Mouse (Mus musculus) forebrain, embryonic 11.5 days (tissue): ENCODE measurements at regions not wholly inside any gene's neighbourhood (a gene's known extent, or its start where the extent isn't known, plus 50 kb on each side); places are given as distances from the start of the nearest gene placed in this dataset.

Source experiments
- ATAC-seq: fragments of 200-750 bp; cut with Nextera tagmentation; replicated peaks from 2 replicates; pipeline ENCODE4 v1.8.0; 2017; ENCODE audit warnings: moderate TSS enrichment; ENCODE audit not compliant: low FRiP score
- DNase-seq: peaks from one replicate; pipeline ENCODE4 v3.0.0-alpha.2; 2017; ENCODE audit warnings: low spot score
- H3K27ac ChIP-seq: fragments of 300-500 bp; sonication (generic); 2 replicates; pipeline ENCODE4 v1.5.1; 2014; ENCODE audit warnings: low read depth, low read length
- H3K27me3 ChIP-seq: fragments of 300-500 bp; sonication (generic); 2 replicates; pipeline ENCODE4 v1.6.1; 2014; ENCODE audit warnings: mild to moderate bottlenecking, low read length, mixed read lengths; ENCODE audit not compliant: control insufficient read depth, insufficient read depth
- H3K36me3 ChIP-seq: fragments of 300-500 bp; sonication (generic); 2 replicates; pipeline ENCODE4 v1.6.1; 2014; ENCODE audit warnings: mild to moderate bottlenecking, low read length, moderate library complexity, mixed read lengths; ENCODE audit not compliant: control insufficient read depth, insufficient read depth
- H3K4me1 ChIP-seq: fragments of 300-500 bp; sonication (generic); replicated peaks from 2 replicates; pipeline ENCODE4 v1.6.1; 2014; ENCODE audit warnings: low read length, mixed read lengths; ENCODE audit not compliant: control insufficient read depth, insufficient read depth
- H3K4me2 ChIP-seq: fragments of 300-500 bp; sonication (generic); 2 replicates; pipeline ENCODE4 v1.6.1; 2014; ENCODE audit warnings: low read depth, mild to moderate bottlenecking, low read length, moderate library complexity, mixed read lengths; ENCODE audit not compliant: severe bottlenecking
- H3K4me3 ChIP-seq: fragments of 300-500 bp; sonication (generic); 2 replicates; pipeline ENCODE4 v1.5.1; 2014; ENCODE audit warnings: low read depth, low read length
- H3K9ac ChIP-seq: fragments of 300-500 bp; sonication (generic); 2 replicates; pipeline ENCODE4 v1.6.1; 2014; ENCODE audit warnings: low read length
- H3K9me3 ChIP-seq: fragments of 300-500 bp; sonication (generic); 2 replicates; pipeline ENCODE4 v1.6.1; 2016; ENCODE audit warnings: low read length, mixed read lengths; ENCODE audit not compliant: control insufficient read depth
- WGBS: fragments of 180-500 bp; shearing (Covaris S2); extraction: QIAGEN DNeasy Blood & Tissue Kit; methylation state at CpG from one replicate; pipeline ENCODE4 v1.1.7; 2014; 5-methylcytosine and 5-hydroxymethylcytosine counted together

GRCm38 (mm10) chr11:40624126-40624778 lies 70.8 kb downstream of the Mat2b start:
- 54% methylated on average over 3 of the region's 3 CpGs for WGBS
- Histone ChIP-seq H3K36me3 (no peaks in the 10 kb centered on the region), H3K4me1 (no peaks in the 10 kb centered on the region; the same call in 1 of the 2 replicates), H3K4me3 (no peak overlapping the region), H3K27ac (no peak overlapping the region), H3K9me3 (no peaks in the 10 kb centered on the region), H3K9ac (no peak overlapping the region), H3K27me3 (no peaks in the 10 kb centered on the region), H3K4me2 (no peak overlapping the region)
- ATAC-seq, result peak; percentile 85
- DNase-seq, result no peak

- no peaks in the 10 kb centered on the region for H3K27me3 ChIP-seq
- no peak overlapping the region for H3K4me3 ChIP-seq
- H3K4me1 ChIP-seq, result no peaks in the 10 kb centered on the region; the same call in 1 of the 2 replicates
- ATAC-seq, result no peak
- no peak overlapping the region for H3K4me2 ChIP-seq
- WGBS, result 39% methylated on average over 7 of the region's 7 CpGs
- DNase-seq, result no peak
- no peaks in the 10 kb centered on the region for H3K9me3 ChIP-seq
- no peak overlapping the region for H3K27ac ChIP-seq
- H3K36me3 ChIP-seq, result no peaks in the 10 kb centered on the region
- H3K9ac ChIP-seq, result no peak overlapping the region
These were observed 75.0 kb downstream of the Mat2b start for GRCm38 (mm10) chr11:40620036-40620435.

GRCm38 (mm10) chr11:40603008-40603407 lies 92.0 kb downstream of the Mat2b start:
- H3K27me3 ChIP-seq, result no peaks in the 10 kb centered on the region
- H3K4me3 ChIP-seq, result no peak overlapping the region
- DNase-seq, result no peak
- H3K4me2 ChIP-seq, result no peak overlapping the region
- 95% methylated on average over 9 of the region's 9 CpGs for WGBS
- H3K4me1 ChIP-seq, result peaks cover 4% of the 10 kb centered on the region
- no peak overlapping the region for H3K27ac ChIP-seq
- no peak overlapping the region for H3K9ac ChIP-seq
- H3K9me3 ChIP-seq, result no peaks in the 10 kb centered on the region
- ATAC-seq, result no peak
- H3K36me3 ChIP-seq, result no peaks in the 10 kb centered on the region

- Histone ChIP-seq H3K27me3 (no peaks in the 10 kb centered on the region), H3K36me3 (no peaks in the 10 kb centered on the region), H3K27ac (no peak overlapping the region), H3K4me2 (no peak overlapping the region), H3K4me3 (no peak overlapping the region), H3K9me3 (no peaks in the 10 kb centered on the region), H3K4me1 (peaks cover 4% of the 10 kb centered on the region), H3K9ac (no peak overlapping the region)
- ATAC-seq (no peak), DNase-seq (no peak)
- WGBS, result 0% methylated on average over 1 of the region's 1 CpGs
These were observed 93.5 kb downstream of the Mat2b start for GRCm38 (mm10) chr11:40601572-40601909.

GRCm38 (mm10) chr11:40600773-40601571 lies 94.0 kb downstream of the Mat2b start:
- Histone ChIP-seq H3K4me1 (peaks cover 4% of the 10 kb centered on the region), H3K4me2 (no peak overlapping the region), H3K4me3 (no peak overlapping the region), H3K9ac (no peak overlapping the region), H3K27ac (no peak overlapping the region), H3K36me3 (no peaks in the 10 kb centered on the region), H3K9me3 (no peaks in the 10 kb centered on the region), H3K27me3 (no peaks in the 10 kb centered on the region)
- DNase-seq, result no peak
- 18% methylated on average over 11 of the region's 11 CpGs for WGBS
- ATAC-seq, result peak; percentile 40

GRCm38 (mm10) chr11:40599956-40600772 lies 94.8 kb downstream of the Mat2b start:
- H3K36me3 ChIP-seq, result no peaks in the 10 kb centered on the region
- no peaks in the 10 kb centered on the region for H3K27me3 ChIP-seq
- H3K9me3 ChIP-seq, result no peaks in the 10 kb centered on the region
- no peak overlapping the region for H3K4me3 ChIP-seq
- H3K9ac ChIP-seq, result no peak overlapping the region
- ATAC-seq (no peak; the same call in 1 of the 2 replicates), DNase-seq (peak; percentile 65)
- no peak overlapping the region for H3K27ac ChIP-seq
- 11% methylated on average over 15 of the region's 15 CpGs for WGBS
- peaks cover 4% of the 10 kb centered on the region for H3K4me1 ChIP-seq
- no peak overlapping the region for H3K4me2 ChIP-seq

GRCm38 (mm10) chr11:40596347-40596746 lies 98.7 kb downstream of the Mat2b start:
- ATAC-seq, result no peak
- peaks cover 4% of the 10 kb centered on the region for H3K4me1 ChIP-seq
- no peak overlapping the region for H3K4me3 ChIP-seq
- no peaks in the 10 kb centered on the region for H3K27me3 ChIP-seq
- no peaks in the 10 kb centered on the region for H3K9me3 ChIP-seq
- no peaks in the 10 kb centered on the region for H3K36me3 ChIP-seq
- DNase-seq, result no peak
- no peak overlapping the region for H3K27ac ChIP-seq
- H3K9ac ChIP-seq, result no peak overlapping the region
- no peak overlapping the region for H3K4me2 ChIP-seq
- 40% methylated on average over 3 of the region's 3 CpGs for WGBS

GRCm38 (mm10) chr11:40592056-40592455 lies 102.9 kb downstream of the Mat2b start:
- Histone ChIP-seq H3K9ac (no peak overlapping the region), H3K36me3 (no peaks in the 10 kb centered on the region), H3K4me1 (no peaks in the 10 kb centered on the region), H3K4me3 (no peak overlapping the region), H3K27ac (no peak overlapping the region), H3K9me3 (no peaks in the 10 kb centered on the region), H3K4me2 (no peak overlapping the region), H3K27me3 (no peaks in the 10 kb centered on the region)
- ATAC-seq (no peak), DNase-seq (no peak)
- WGBS, result 87% methylated on average over 4 of the region's 4 CpGs
